Mouse (Mus musculus): ENCODE results near the gene 4930404N11Rik.

The 4930404N11Rik gene

GRCm38 (mm10) chr10:81401521-81402226 is 36.1 kb upstream of the 4930404N11Rik start:
- peak; percentile 83 to 90 for DNase-seq

GRCm38 (mm10) chr10:81401205-81401520 is 35.5 kb upstream of the 4930404N11Rik start:
- no peak for DNase-seq

- DNase-seq, result no peak
These were observed 35.0 kb upstream of the 4930404N11Rik start for GRCm38 (mm10) chr10:81400371-81401204.

GRCm38 (mm10) chr10:81399798-81400308 is 34.2 kb upstream of the 4930404N11Rik start:
- no peak for DNase-seq

GRCm38 (mm10) chr10:81399296-81399695 is 33.7 kb upstream of the 4930404N11Rik start:
- DNase-seq, result no peak

DNA sequence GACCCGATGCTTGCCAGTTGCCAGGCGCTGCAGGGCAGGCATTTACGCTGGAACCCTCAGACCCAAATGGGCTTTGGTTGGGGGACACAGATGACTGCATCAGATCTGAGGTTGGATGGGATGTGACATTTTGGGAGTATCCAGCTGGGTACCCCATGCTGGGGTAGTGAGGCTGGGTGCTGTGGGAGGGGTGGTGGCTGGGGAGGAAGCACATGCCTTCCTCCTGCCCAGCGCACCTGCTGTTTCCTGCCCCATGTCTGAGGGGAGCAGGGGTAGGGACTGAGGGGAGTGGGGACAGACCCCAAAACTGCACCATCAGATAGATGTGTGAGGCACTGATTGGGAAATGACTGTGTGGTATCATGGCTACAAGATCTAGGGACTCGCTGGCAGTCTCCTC is 31.1 kb upstream of the 4930404N11Rik start:
- no peak for DNase-seq

GRCm38 (mm10) chr10:81395865-81396264 is 30.2 kb upstream of the 4930404N11Rik start:
- DNase-seq, result no peak

GRCm38 (mm10) chr10:81395127-81395526 is 29.5 kb upstream of the 4930404N11Rik start:
- peak; percentile 77 to 85 for DNase-seq

DNA sequence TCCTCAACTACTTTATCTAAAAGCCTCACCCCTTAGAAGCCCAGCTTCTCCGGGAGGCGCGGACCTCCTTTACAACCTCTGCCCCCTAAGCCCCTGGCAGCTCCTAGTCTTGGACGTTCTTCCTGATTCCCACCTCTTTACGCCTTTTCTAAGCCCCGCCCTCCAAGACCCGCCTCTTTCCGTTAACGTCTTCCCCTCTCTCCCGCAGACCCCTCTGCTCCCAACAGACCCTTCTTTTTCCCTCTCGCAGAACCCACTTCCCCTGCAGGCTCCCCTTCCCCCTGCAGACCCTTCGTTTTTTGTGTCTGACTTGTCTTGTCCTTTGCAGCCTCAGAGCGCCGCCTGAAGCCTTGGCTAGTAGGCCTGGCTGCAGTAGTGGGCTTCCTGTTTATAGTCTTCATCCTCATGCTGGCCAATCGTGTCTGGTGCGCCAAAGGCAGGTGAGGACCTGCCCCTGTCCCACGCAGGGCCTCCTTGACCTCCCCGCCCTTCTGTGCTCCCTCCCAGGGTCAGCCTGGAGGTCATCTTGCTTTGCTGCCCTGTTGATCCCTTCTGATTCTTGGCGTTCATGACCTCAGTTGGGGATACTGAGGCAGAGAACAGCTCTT is 27.9 kb upstream of the 4930404N11Rik start:
- DNase-seq, result peak in 1 of 2 experiments; percentile 62

- no peak for DNase-seq
These were observed 27.2 kb upstream of the 4930404N11Rik start, which contains the start of gene Smim24 for GRCm38 (mm10) chr10:81392781-81393185. TSS of gene Smim24 (plus strand) at chr10:81393051.

GRCm38 (mm10) chr10:81392270-81392669 is 26.7 kb upstream of the 4930404N11Rik start:
- DNase-seq, result no peak

- DNase-seq, result no peak
These were observed 25.0 kb upstream of the 4930404N11Rik start for GRCm38 (mm10) chr10:81390678-81390965.

- DNase-seq, result peak; percentile 80 to 86
These were observed 24.4 kb upstream of the 4930404N11Rik start for GRCm38 (mm10) chr10:81389801-81390677.

DNA sequence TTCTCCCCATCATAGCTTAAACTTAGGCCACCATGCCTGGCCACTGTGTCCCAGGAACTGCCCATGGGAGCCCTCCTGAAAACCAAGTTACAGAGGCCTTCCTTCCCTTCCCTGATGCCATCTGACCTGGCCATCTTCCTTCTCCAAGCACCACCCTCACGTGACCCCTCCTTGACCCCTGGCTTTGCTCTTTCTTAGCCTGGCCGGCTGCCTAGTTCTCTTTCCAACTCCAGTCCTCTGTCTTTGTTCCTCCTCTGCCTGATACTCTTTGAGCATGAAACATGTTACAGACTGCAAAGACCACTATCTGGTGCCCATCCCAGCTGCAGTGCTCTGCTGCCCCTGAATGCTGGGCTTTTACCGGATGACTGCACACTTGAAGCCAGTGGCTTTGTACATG is 23.8 kb upstream of the 4930404N11Rik start:
- peak in 1 of 2 experiments; percentile 49 for DNase-seq

DNA sequence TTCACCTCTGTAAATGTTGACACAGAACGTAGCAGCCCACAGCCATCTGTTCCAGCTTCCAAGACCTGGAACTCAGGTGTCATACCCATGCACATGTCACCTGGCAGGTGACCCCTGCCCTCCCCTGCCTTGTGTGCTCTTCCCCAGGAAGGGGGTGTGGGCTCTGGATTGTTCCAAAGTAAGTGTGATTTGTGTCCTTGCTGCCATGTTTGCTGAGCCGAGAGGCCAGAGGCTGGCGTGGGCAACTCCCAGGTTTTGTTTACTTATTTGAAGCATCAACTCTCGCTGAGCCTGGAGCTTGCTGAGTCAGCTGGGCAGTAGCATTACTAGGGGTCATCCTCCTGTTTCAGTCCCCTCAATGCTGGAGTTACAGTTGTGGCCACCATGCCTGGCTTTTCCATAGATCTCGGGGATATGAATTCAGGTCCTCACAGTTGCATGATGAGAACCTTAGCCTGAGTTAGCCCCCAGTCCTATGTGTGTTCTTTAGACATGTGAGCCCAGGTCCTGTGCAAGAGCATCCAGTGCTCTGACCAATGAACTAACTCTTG is 23.0 kb upstream of the 4930404N11Rik start, which contains the start of gene Gm48552:
TSS of gene Gm48552 (plus strand) at position 501 of the 551 bp plus-strand sequence.
- DNase-seq, result no peak

DNA sequence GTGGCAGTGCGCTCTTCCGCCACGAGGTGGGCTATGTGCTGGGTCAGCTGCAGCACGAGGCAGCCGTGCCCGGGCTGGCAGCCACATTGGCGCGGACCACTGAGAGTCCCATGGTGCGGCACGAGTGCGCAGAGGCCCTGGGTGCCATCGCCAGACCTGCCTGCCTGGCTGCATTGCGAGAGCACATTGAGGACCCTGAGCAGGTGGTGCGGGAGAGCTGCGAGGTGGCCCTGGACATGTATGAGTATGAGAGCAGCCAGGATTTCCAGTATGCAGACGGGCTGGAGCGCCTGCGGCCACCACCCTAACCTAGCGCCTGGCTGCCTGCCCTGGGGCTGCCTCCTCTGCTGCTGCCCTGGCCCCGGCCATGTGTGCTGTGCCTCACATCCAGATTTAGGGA is 22.1 kb upstream of the 4930404N11Rik start:
- DNase-seq, result no peak

- DNase-seq, result no peak
These were observed 20.1 kb upstream of the 4930404N11Rik start for GRCm38 (mm10) chr10:81385603-81386306.

DNA sequence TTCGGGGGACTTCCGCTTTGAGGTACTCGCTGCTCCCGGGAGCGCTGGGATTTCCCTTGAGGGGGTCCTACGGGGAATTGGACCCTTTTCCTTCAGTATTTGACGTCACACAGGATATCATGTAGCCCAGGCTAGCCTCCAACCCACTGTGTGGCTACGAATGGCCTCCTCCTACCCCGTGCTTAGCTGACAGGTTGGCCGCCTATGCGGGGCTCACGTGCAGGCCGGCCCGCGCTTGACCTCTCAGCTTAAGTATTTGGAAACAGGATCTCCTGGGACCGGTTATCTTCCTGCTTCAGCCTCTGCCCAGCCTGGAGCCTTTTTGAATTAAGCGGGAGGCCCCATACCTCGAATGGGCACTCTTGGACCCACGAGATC is 19.0 kb upstream of the 4930404N11Rik start:
- DNase-seq, result no peak

- peak; percentile 98 to 99 for DNase-seq
These were observed 18.4 kb upstream of the 4930404N11Rik start, which contains the start of the genes Dohh and Gm48551 for GRCm38 (mm10) chr10:81383802-81384604. TSS of gene Dohh (plus strand) at chr10:81384428. TSS of gene Gm48551 (plus strand) at chr10:81384466.

DNA sequence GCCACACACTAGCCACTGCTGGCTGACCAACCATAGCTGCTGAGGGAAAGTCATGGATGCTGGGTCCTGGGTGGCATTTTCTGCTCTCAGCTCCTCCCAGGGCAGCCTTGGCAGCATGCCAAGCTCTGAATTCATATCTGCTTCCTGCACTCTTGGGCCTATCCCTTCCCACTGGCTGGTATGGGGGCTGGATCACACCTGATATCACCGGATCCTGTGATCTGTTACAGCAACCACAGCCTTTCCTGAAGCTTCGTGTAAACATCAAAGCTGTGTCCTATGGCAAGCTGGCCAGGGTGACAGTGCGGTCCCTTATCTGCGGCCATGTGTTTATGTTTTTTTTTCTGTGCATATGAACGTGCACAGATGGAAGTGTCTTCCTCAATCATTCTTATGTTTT is 16.4 kb upstream of the 4930404N11Rik start:
- DNase-seq, result peak; percentile 73 to 84

Data from lung, postnatal 4 days (tissue).